Mouse (Mus musculus) kidney, embryonic 16.5 days (tissue): ENCODE measurements around the gene Dpp8. TPM values are rescaled to one million over a fixed set of nuclear protein-coding genes. Genes with fewer than 3 reads are reported as not detected.

Source experiments
- ATAC-seq: fragments of 200-750 bp; cut with Nextera tagmentation; 2 replicates; pipeline ENCODE4 v1.8.0; 2017; ENCODE audit warnings: moderate TSS enrichment; ENCODE audit not compliant: low FRiP score, low TSS enrichment
- H3K27ac ChIP-seq: fragments of 300-500 bp; sonication (generic); 2 replicates; pipeline ENCODE4 v1.5.1; 2014; ENCODE audit warnings: low read length
- H3K27me3 ChIP-seq: fragments of 300-500 bp; sonication (generic); 2 replicates; pipeline ENCODE4 v1.6.1; 2014; ENCODE audit warnings: low read length, control low read depth, mixed read lengths; ENCODE audit not compliant: insufficient read depth
- H3K36me3 ChIP-seq: fragments of 300-500 bp; sonication (generic); 2 replicates; pipeline ENCODE4 v1.6.1; 2014; ENCODE audit warnings: low read length, control low read depth, mixed read lengths; ENCODE audit not compliant: insufficient read depth
- H3K4me1 ChIP-seq: fragments of 300-500 bp; sonication (generic); 2 replicates; pipeline ENCODE4 v1.6.1; 2014; ENCODE audit warnings: low read length, control low read depth, mixed read lengths; ENCODE audit not compliant: insufficient read depth
- H3K4me2 ChIP-seq: fragments of 300-500 bp; sonication (generic); replicated peaks from 2 replicates; pipeline ENCODE4 v1.6.1; 2014; ENCODE audit warnings: low read depth, low read length
- H3K4me3 ChIP-seq: fragments of 300-500 bp; sonication (generic); 2 replicates; pipeline ENCODE4 v1.5.1; 2014; ENCODE audit warnings: mild to moderate bottlenecking, low read length
- H3K9ac ChIP-seq: fragments of 300-500 bp; sonication (generic); replicated peaks from 2 replicates; pipeline ENCODE4 v1.6.1; 2014; ENCODE audit warnings: low read length
- H3K9me3 ChIP-seq: fragments of 300-500 bp; sonication (generic); 2 replicates; pipeline ENCODE4 v1.6.1; 2016; ENCODE audit warnings: low read length, control low read depth
- WGBS: fragments of 180-500 bp; shearing (Covaris S2); extraction: QIAGEN DNeasy Blood & Tissue Kit; methylation state at CpG from one replicate; pipeline ENCODE4 v1.1.7; 2014; 5-methylcytosine and 5-hydroxymethylcytosine counted together
- polyA plus RNA-seq: library from polyadenylated mRNA; unstranded; fragments of >200 nt; fragmentation: Nextera tagmentation; extraction: Ambion mirVana; gene quantifications from 2 replicates; pipeline ENCODE4 v1.2.1, GENCODE M21; 2015

The Dpp8 gene
- polyA plus RNA-seq, 1 experiment from 2014 or later: 37.7 TPM

DNA sequence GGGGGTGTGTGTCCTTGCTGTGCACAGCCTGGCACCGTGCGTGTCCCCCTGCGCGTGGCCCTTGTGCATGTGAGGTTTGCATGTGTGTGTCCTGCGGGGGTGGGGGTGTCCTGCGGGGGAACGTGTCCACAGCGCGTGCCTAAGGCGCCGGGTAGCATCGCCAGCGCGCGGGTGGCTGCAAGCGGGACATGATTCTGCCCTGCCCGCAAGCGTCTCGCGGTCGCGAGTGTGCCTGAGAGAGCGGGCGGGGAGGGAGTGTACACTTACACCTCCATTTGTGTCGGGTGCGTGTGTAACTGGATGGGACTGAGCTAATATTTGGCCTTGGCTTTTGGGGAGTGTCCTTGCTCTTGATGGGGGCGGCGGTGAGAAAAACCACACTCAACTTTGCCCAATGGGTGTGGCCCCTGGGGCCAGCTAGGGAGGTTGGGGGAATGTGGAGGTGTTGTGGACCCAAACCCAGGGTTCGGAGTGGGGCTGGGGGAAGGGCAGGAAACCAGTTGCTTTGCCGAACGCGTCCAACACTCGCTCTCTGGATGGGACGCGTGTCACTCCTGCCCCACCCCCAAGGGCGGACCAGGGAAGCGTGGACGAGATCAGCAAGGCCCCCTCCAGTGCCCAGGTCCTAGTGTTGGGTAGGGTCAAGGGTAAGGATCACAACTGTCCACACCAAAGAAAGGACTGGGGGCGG lies 69.6 kb downstream of the Dpp8 start:
- peaks cover 5% of the 10 kb centered on the region; the same call in 1 of the 2 replicates for H3K9me3 ChIP-seq
- peak overlapping the region; percentile 75 for H3K9ac ChIP-seq
- ATAC-seq: peak; percentile 63
- H3K4me1 ChIP-seq: 0 out of 2 replicates have a peak, but pooled peaks cover 4% of the 10 kb centered on the region
- WGBS: 0% methylated on average over 39 of the region's 39 CpGs
- peak overlapping the region; percentile 58; the same call in 1 of the 2 replicates for H3K27ac ChIP-seq
- H3K36me3 ChIP-seq: no peaks in the 10 kb centered on the region
- H3K4me3 ChIP-seq: peak overlapping the region; percentile 78
- no peaks in the 10 kb centered on the region; the same call in 1 of the 2 replicates for H3K27me3 ChIP-seq
- peak overlapping the region; percentile 100 for H3K4me2 ChIP-seq

DNA sequence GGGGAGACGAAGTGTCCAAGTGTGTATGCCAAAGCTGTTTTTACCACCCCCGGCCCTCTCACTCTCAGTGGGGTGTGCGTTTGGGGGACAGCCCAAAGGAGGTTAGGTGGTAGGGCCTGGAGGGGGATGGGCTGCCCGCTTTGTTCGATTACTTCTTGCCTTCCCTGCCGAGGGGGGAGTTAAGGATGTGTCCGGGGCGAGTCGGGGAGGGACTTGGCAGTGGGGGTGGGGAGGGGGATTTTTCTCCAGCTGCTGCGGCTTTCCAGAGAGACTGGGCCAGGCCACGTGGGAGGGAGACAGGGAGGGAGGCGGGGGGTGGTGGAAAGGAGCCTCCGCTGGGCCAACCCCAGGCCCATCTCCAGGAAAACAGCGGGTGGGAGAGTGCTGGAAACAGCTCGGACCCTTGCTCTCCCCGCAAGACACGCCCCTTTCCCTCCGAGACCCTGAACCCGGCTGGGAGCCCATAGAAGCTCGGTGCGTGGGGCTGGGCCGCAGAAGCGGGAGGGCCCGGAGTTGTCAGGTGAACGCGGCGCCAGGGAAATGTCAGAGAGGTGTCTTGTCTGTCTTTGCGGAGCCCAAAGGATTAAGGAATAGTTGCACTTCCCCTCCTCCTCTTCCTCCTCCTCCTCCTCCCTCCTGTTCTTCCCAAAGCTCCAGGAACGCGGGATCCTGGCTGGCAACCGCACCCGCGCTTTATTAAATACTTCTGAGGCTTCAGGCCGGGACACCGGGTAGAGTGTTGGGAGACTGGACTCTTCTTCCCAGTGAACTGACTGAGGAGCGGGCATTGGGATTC lies 70.4 kb downstream of the Dpp8 start:
- 2% methylated on average over 36 of the region's 36 CpGs for WGBS
- H3K9me3 ChIP-seq: peaks cover 5% of the 10 kb centered on the region; the same call in 1 of the 2 replicates
- peak overlapping the region; percentile 100 for H3K4me2 ChIP-seq
- peak; percentile 69 for ATAC-seq
- peak overlapping the region; percentile 78 for H3K4me3 ChIP-seq
- H3K4me1 ChIP-seq: 0 out of 2 replicates have a peak, but pooled peaks cover 4% of the 10 kb centered on the region
- H3K9ac ChIP-seq: peak overlapping the region; percentile 75
- H3K27ac ChIP-seq: no peak overlapping the region; the same call in 1 of the 2 replicates
- no peaks in the 10 kb centered on the region for H3K36me3 ChIP-seq
- H3K27me3 ChIP-seq: no peaks in the 10 kb centered on the region; the same call in 1 of the 2 replicates

DNA sequence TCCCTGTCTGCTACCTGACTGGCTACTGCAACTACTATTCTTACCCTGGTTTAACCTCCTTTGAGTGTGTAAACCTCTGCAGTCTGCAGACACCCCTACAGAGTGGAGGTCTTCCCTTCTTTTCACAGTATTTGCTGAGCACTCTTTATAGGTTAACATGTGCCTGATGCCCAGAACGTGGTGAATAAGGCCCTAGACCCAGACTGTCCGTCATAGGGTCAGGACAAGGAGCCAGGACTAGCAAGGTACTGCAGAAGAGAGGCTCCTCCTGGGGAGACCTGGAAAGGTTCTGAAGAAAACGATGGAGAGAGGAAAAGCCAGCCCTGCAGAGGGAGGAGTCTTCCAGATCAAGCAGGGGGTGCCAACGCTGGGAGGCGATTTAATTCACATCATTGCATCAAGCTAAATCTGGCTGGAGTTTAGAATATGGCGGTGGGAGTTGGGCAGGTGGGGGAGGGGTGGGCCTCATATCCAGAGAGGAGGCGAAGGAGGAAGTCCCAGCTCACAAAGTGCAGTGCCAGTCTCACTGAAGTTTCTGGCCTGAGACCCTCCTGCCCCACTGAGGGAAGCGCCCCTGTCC lies 71.0 kb downstream of the Dpp8 start:
- ATAC-seq: no peak
- Histone ChIP-seq H3K9ac (peak overlapping the region; percentile 75), H3K27me3 (no peaks in the 10 kb centered on the region; the same call in 1 of the 2 replicates), H3K9me3 (peaks cover 5% of the 10 kb centered on the region; the same call in 1 of the 2 replicates), H3K27ac (no peak overlapping the region), H3K4me3 (peak overlapping the region; percentile 78), H3K4me2 (peak overlapping the region; percentile 100), H3K4me1 (0 out of 2 replicates have a peak, but pooled peaks cover 4% of the 10 kb centered on the region), H3K36me3 (no peaks in the 10 kb centered on the region)
- 37% methylated on average over 8 of the region's 8 CpGs for WGBS

DNA sequence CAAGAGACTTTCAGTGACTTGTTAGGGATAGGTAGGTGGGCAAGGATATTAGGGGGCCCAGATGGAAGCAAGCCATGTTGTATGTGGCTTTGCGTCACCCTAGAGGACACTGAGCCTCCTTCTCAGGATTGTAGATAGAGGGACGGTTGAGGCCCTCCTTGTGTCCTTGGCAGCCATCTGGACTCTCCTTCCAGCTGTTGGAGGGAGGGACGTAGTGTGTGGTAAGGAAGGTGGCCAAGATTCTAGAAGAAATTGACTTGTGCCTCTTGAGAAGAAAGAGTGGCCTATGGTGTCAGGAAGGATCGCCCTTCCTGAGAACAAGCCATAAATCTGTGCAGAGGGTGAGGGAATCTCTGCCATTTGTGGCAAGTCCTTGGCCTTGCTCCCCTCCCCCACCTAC lies 74.6 kb downstream of the Dpp8 start:
- Histone ChIP-seq H3K9ac (no peak overlapping the region), H3K36me3 (no peaks in the 10 kb centered on the region), H3K4me2 (no peak overlapping the region), H3K9me3 (no peaks in the 10 kb centered on the region), H3K27me3 (no peaks in the 10 kb centered on the region; the same call in 1 of the 2 replicates), H3K4me3 (no peak overlapping the region), H3K4me1 (peaks cover 17% of the 10 kb centered on the region), H3K27ac (no peak overlapping the region)
- no peak for ATAC-seq
- WGBS: 56% methylated on average over 4 of the region's 4 CpGs

DNA sequence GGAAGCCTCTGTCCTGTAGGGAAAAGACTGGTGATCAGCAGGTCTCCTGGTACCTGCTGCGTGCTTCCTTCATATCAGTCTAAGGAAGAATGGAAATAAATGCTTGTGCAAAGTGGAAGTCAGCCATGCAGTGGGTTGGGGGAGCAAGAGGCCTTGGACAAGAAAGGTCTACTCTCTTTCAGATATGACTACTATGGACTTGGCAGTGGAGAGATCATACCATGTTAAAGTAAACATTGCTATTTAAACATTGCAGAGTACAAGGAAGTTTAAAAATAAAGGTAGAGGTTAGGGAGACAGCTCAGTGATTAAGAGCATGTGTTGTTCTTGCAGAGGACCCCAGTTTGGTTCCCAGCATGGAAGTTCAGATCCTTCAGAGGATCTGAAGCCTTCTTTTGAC lies 75.7 kb downstream of the Dpp8 start:
- ATAC-seq: no peak
- no peak overlapping the region for H3K4me2 ChIP-seq
- no peak overlapping the region for H3K27ac ChIP-seq
- 73% methylated on average over 1 of the region's 1 CpGs for WGBS
- H3K9me3 ChIP-seq: no peaks in the 10 kb centered on the region
- no peak overlapping the region for H3K4me3 ChIP-seq
- peaks cover 13% of the 10 kb centered on the region for H3K4me1 ChIP-seq
- no peak overlapping the region for H3K9ac ChIP-seq
- no peaks in the 10 kb centered on the region for H3K36me3 ChIP-seq
- no peaks in the 10 kb centered on the region; the same call in 1 of the 2 replicates for H3K27me3 ChIP-seq

DNA sequence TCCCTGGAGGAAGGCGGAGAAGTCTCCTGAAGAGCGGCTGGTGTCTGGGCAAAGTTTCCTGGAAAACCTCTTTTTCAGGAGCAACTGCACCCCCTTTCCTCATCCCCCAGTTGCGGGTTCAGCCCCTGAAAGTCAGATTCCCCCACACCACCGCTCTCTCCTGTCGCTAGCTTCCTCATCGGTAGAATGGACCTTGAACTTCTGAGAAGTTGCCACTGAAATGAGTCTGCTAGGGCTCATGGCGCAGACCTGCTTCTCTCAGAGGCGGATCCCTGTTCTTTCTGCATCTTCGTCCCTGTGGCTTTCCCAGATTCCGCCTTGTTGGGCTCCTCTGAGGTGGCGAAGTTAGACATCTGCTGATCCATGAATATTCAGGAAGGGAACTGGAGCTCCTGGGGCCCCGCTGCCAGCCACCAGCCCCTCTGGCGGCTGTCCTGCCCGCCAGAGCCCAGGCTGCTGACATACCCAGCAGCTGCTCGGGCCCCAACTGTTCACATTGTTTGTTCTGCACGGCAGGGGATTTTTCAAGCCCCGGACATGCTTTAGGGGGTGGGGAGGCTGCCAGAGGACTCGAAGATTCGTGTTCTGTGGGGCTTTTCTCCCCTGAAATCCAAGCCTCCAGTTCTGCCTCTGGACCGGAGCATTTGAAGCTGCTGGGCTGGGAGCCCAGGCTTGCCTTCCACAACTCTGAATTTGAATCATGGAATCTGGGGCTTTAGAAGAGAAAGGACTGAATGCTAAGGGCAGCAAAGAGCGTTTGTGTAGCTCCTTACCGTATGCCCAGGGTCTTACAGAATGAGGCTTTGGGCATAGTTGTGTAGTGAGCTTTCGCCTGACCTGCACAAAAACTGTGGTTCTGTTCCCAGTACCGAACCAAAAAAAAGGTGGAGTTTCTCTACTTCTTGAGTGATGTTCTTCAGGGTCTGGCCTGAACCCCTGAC lies 77.2 kb downstream of the Dpp8 start:
- 18% methylated on average over 24 of the region's 24 CpGs for WGBS
- no peak for ATAC-seq
- Histone ChIP-seq H3K27me3 (no peaks in the 10 kb centered on the region), H3K9ac (peak overlapping the region; percentile 47), H3K4me2 (peak overlapping the region; percentile 43), H3K27ac (peak overlapping the region; percentile 6; the same call in 1 of the 2 replicates), H3K9me3 (no peaks in the 10 kb centered on the region), H3K4me1 (peaks cover 13% of the 10 kb centered on the region), H3K4me3 (peak overlapping the region; percentile 13), H3K36me3 (0 out of 2 replicates have a peak, but pooled peaks cover 2% of the 10 kb centered on the region)

DNA sequence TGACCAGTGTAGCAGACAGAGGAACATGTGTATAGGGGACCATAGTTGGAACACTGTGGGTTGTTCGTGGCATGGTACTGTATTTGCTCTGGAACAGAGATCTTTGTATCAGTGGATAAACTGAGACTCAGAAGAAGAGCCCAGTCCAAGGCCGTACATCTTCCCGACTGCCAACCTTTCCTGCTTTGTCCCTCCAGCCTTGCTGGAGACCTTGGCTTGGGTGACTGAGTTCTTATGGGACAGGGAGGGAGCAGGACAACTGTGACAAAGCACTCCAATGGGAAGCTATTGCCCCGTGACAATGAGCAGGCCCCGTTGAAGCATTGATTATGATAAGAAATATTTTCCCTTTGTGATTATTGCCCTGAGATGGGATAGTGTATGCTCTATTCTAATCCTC lies 79.5 kb downstream of the Dpp8 start:
- Histone ChIP-seq H3K9me3 (no peaks in the 10 kb centered on the region), H3K9ac (no peak overlapping the region), H3K4me2 (no peak overlapping the region), H3K4me3 (no peak overlapping the region), H3K36me3 (0 out of 2 replicates have a peak, but pooled peaks cover 4% of the 10 kb centered on the region), H3K27me3 (no peaks in the 10 kb centered on the region), H3K4me1 (peaks cover 13% of the 10 kb centered on the region), H3K27ac (no peak overlapping the region)
- 89% methylated on average over 5 of the region's 5 CpGs for WGBS
- no peak for ATAC-seq

DNA sequence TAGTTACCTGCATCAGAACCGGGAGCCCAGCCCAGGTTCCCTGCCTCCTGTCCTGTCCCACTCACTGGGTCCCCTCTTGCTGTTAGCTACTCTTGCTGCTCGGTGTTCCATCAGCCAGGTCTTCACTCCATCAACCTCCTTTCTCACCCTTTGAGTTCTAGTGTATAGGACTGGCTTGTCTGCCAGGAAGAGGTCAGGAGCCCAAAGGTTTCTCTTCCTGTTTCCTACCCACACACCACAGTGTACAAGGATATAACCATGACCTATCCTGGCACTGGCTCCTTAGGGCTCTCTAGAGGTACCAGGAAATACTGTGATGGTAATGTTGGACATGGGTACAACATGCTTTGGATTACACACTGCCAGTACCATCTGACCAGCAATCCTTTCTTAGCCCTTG lies 81.5 kb downstream of the Dpp8 start:
- no peak for ATAC-seq
- H3K36me3 ChIP-seq: 0 out of 2 replicates have a peak, but pooled peaks cover 4% of the 10 kb centered on the region
- no peak overlapping the region for H3K9ac ChIP-seq
- WGBS: 90% methylated on average over 2 of the region's 2 CpGs
- no peaks in the 10 kb centered on the region for H3K27me3 ChIP-seq
- peaks cover 11% of the 10 kb centered on the region for H3K4me1 ChIP-seq
- H3K9me3 ChIP-seq: no peaks in the 10 kb centered on the region
- H3K4me3 ChIP-seq: no peak overlapping the region
- H3K27ac ChIP-seq: no peak overlapping the region
- H3K4me2 ChIP-seq: no peak overlapping the region

DNA sequence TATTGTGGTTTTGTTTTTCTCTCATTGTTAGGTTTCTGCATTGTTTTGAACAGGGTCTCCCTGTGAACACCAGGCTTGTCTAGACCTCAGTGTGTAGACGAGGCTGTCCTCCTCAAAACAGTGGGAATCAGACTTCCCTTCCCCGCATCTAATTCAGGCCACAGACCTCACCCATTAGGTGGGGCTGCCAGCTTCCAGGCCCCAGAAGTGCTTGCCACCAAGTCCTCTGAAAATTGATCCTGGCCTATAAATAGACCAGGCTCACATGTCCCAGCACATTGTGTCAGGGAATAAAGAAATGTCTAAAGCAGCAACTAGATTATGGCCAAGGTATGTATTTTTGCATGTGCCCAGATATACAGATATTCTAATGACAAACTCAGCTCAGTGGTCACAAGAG lies 83.7 kb downstream of the Dpp8 start:
- Histone ChIP-seq H3K9me3 (no peaks in the 10 kb centered on the region), H3K4me2 (no peak overlapping the region), H3K4me3 (no peak overlapping the region)

More for the DNA sequence above, 83.7 kb downstream of the Dpp8 start:
- H3K27ac ChIP-seq: no peak overlapping the region
- H3K9ac ChIP-seq: no peak overlapping the region
- H3K36me3 ChIP-seq: 0 out of 2 replicates have a peak, but pooled peaks cover 4% of the 10 kb centered on the region
- ATAC-seq: no peak
- WGBS: 73% methylated on average over 2 of the region's 2 CpGs
- H3K27me3 ChIP-seq: no peaks in the 10 kb centered on the region
- H3K4me1 ChIP-seq: no peaks in the 10 kb centered on the region
